Mouse (Mus musculus) embryonic facial prominence, embryonic 12.5 days (tissue): ENCODE measurements around the gene Efnb2. TPM values are rescaled to one million over a fixed set of nuclear protein-coding genes. Genes with fewer than 3 reads are reported as not detected.

ENCODE experiments used
- ATAC-seq: fragments of 200-750 bp; cut with Nextera tagmentation; 2 replicates; pipeline ENCODE4 v1.8.0; 2017; ENCODE audit not compliant: insufficient number of reproducible peaks, insufficient read depth, low FRiP score, low TSS enrichment
- H3K27ac ChIP-seq: fragments of 300-500 bp; sonication (generic); 2 replicates; pipeline ENCODE4 v1.5.1; 2016; ENCODE audit warnings: mild to moderate bottlenecking
- H3K27me3 ChIP-seq: fragments of 300-500 bp; sonication (generic); 2 replicates; pipeline ENCODE4 v1.6.1; 2016; ENCODE audit warnings: mild to moderate bottlenecking, moderate library complexity
- H3K36me3 ChIP-seq: fragments of 300-500 bp; sonication (generic); 2 replicates; pipeline ENCODE4 v1.6.1; 2016; ENCODE audit warnings: mild to moderate bottlenecking
- H3K4me1 ChIP-seq: fragments of 300-500 bp; sonication (generic); 2 replicates; pipeline ENCODE4 v1.6.1; 2016
- H3K4me2 ChIP-seq: fragments of 300-500 bp; sonication (generic); replicated peaks from 2 replicates; pipeline ENCODE4 v1.6.1; 2016; ENCODE audit warnings: mild to moderate bottlenecking, moderate library complexity
- H3K4me3 ChIP-seq: fragments of 300-500 bp; sonication (generic); 2 replicates; pipeline ENCODE4 v1.5.1; 2016; ENCODE audit warnings: mild to moderate bottlenecking
- H3K9ac ChIP-seq: fragments of 300-500 bp; sonication (generic); 2 replicates; pipeline ENCODE4 v1.6.1; 2016; ENCODE audit warnings: mild to moderate bottlenecking, moderate library complexity
- H3K9me3 ChIP-seq: fragments of 300-500 bp; sonication (generic); 2 replicates; pipeline ENCODE4 v1.6.1; 2016; ENCODE audit warnings: mild to moderate bottlenecking, moderate library complexity
- WGBS: fragments of 180-500 bp; shearing (Covaris S2); methylation state at CpG from one replicate; pipeline ENCODE4 v1.1.7; 2016; 5-methylcytosine and 5-hydroxymethylcytosine counted together
- polyA plus RNA-seq: library from polyadenylated mRNA; unstranded; fragments of >200 nt; fragmentation: Nextera tagmentation; extraction: Ambion mirVana; gene quantifications from 2 replicates; pipeline ENCODE4 v1.2.1, GENCODE M21; 2016

The Efnb2 gene
- polyA plus RNA-seq, 1 experiment from 2014 or later = 51.6 TPM

DNA sequence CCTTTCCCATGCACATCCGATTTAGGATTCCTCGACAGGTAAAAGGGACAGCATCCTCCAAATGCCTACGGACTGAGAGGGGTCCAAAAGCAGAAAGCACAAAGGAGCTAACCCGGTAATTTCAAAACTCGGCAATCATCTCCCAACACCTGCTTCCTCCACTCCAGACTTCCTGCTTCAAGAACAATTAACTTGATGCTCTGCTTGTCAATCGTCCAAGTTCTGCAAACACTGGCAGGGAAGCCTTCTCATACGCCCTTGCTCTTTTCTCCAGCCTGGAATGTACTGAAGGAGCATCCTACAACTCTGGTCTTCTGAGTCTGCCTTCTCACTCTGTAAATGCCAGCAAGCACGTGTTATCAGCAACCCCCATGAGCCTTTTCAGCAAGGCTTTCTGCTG lies 37.6 kb downstream of the Efnb2 start:
- Histone ChIP-seq H3K9ac (no peak overlapping the region), H3K36me3 (peaks cover 40% of the 10 kb centered on the region), H3K27ac (no peak overlapping the region), H3K4me1 (peaks cover 33% of the 10 kb centered on the region), H3K4me3 (no peak overlapping the region), H3K27me3 (no peaks in the 10 kb centered on the region), H3K4me2 (no peak overlapping the region), H3K9me3 (no peaks in the 10 kb centered on the region)
- ATAC-seq = no peak
- 59% methylated on average over 8 of the region's 8 CpGs for WGBS

DNA sequence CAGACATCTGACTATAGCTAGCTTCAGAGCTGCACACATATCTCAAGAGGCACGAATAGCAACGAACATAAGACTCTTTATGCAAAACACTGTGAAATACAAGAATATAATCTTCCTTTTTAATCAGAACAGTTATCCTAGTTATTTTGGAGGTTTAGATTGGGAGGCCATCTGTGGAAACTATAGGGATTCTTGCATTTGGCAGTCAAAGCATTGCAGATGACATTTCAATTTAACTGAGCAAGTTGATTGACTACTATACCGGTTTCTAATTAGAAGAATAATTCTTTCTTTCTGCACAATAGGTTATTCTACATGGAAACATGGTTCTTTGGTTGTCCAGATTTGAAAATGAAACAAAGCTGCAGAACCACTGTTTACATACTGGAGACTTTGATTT lies 38.6 kb downstream of the Efnb2 start:
- Histone ChIP-seq H3K36me3 (peaks cover 30% of the 10 kb centered on the region), H3K27ac (no peak overlapping the region), H3K4me2 (no peak overlapping the region), H3K4me1 (peaks cover 33% of the 10 kb centered on the region), H3K9ac (no peak overlapping the region), H3K4me3 (no peak overlapping the region), H3K27me3 (no peaks in the 10 kb centered on the region), H3K9me3 (no peaks in the 10 kb centered on the region)
- no peak for ATAC-seq
- 77% methylated on average over 3 of the region's 3 CpGs for WGBS

DNA sequence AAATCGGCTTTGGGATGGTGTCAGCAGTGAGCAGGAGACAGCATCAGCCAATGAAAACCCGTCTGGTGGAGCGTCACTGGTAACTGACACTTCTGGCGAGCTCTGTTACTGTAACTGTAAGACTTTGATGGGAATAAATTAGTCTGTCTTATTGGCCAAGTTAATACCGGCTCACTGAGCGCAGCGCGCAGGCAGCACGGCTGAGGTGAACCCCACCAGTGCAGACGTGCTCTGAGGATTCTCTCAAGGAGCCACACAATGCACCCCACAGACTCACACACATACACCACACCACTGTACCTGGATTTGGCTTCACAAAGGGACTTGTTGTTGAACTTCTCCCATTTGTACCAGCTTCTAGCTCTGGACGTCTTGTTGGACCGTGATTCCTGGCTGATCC lies 39.0 kb downstream of the Efnb2 start:
- Histone ChIP-seq H3K9me3 (no peaks in the 10 kb centered on the region), H3K36me3 (peaks cover 30% of the 10 kb centered on the region), H3K4me2 (no peak overlapping the region), H3K4me1 (peaks cover 33% of the 10 kb centered on the region), H3K4me3 (no peak overlapping the region), H3K27me3 (no peaks in the 10 kb centered on the region), H3K27ac (no peak overlapping the region), H3K9ac (no peak overlapping the region)
- no peak for ATAC-seq
- WGBS = 84% methylated on average over 12 of the region's 12 CpGs

DNA sequence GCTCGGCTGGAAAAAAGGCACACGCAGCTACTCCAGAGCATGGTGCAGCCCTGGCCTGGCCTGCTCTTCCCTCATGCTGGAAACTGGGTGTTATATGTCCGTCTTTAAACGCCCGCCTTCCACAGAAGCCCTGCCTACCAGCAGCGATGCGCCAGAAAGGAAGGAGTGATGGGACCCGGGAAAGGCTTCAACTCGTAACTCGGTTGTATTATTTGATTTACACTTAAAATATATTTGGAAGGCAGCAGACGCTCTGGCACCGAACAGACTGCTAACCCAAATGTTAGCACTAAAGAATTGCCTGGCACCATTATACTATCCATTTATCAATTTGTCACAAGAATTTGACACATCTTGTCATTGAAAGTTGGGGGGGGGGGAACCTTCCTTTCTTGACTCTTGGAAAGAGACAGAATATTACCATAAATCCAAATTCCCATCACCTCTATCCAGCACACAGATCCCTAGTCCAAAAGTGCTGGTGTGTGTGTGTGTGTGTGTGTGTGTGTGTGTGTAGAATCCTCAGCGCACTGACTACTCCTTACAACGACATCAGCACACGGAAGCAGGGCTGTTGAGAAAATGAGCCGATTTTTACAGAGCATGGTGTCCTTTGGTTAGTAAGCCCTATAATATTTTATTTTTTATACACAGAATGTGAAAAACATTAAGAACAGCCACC lies 39.7 kb downstream of the Efnb2 start:
- H3K9me3 ChIP-seq = no peaks in the 10 kb centered on the region
- WGBS = 85% methylated on average over 16 of the region's 16 CpGs
- H3K9ac ChIP-seq = no peak overlapping the region
- H3K4me1 ChIP-seq = peaks cover 33% of the 10 kb centered on the region
- H3K27ac ChIP-seq = no peak overlapping the region
- H3K4me2 ChIP-seq = no peak overlapping the region
- ATAC-seq = no peak
- peaks cover 30% of the 10 kb centered on the region for H3K36me3 ChIP-seq
- H3K4me3 ChIP-seq = no peak overlapping the region
- no peaks in the 10 kb centered on the region for H3K27me3 ChIP-seq

DNA sequence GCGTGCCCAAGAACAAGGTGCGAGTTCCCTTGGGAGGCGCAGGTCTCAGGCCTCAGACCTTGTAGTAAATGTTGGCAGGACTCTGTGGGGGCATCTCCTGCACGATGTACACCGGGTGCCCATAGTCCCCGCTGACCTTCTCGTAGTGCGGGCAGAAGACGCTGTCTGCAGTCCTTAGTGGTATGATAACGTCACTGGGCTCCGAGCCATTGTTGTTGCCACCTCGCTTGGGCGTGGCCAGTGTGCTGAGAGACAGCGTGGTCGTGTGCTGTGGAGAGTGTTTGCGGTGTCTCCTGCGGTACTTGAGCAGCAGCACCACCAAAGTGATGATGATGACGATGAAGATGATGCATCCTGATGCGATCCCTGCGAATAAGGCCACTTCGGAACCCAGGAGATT lies 40.5 kb downstream of the Efnb2 start:
- Histone ChIP-seq H3K9me3 (no peaks in the 10 kb centered on the region), H3K27me3 (no peaks in the 10 kb centered on the region), H3K4me3 (no peak overlapping the region), H3K27ac (no peak overlapping the region), H3K36me3 (peaks cover 30% of the 10 kb centered on the region), H3K4me2 (no peak overlapping the region), H3K4me1 (peaks cover 33% of the 10 kb centered on the region), H3K9ac (no peak overlapping the region)
- ATAC-seq = no peak
- WGBS = 90% methylated on average over 21 of the region's 21 CpGs

DNA sequence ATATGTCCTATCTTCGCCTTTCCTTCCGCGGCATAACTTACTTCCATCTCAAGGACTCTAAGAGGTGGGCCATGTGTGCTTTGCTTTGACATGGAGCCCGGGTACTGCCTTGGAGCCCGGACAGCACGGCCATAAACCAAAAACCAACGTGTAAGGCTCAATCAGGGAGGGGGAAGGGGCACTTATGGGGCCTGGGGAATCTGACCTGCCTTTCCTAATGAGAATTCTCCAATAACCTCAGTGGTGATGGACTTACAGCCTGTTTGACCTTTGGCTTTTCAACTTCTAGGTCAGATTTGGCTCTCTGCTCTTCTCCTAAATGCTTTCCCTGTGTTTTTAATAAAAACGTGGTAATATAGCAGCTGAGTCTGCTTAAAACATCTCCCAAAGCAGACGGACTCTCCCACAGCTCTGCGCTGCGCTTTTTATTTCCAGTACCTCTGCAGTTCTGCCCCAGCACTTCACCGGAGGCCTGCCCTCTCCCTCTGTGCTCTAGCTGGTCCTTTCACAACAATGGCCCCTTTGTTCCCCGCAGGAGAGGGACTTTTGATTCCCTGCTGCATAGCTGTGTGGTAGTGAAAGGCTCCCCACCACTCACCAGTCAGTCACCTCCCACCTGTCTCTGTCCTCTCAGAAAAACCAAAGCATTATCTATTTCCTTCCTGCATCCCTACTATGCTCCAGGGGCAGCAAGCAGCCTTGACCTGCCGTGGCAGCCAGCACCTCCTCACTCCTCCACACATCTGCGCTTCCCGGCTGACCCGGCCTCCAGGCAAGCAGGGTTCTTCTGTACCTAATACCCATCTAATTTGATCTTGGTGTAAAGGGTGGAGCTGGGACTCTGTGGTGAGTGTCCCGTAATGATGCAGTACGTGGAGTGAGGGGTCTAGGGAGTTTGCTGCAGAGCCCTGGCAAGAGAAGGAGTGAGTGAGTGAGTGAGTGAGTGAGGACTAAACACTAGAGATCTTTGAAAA lies 41.5 kb downstream of the Efnb2 start:
- no peaks in the 10 kb centered on the region for H3K9me3 ChIP-seq
- no peak overlapping the region for H3K4me3 ChIP-seq
- H3K4me2 ChIP-seq = no peak overlapping the region
- peak overlapping the region; percentile 30 for H3K27ac ChIP-seq
- no peak; the same call in 1 of the 2 replicates for ATAC-seq
- H3K36me3 ChIP-seq = peaks cover 30% of the 10 kb centered on the region
- H3K9ac ChIP-seq = no peak overlapping the region
- H3K27me3 ChIP-seq = no peaks in the 10 kb centered on the region
- 30% methylated on average over 19 of the region's 19 CpGs for WGBS
- peaks cover 26% of the 10 kb centered on the region for H3K4me1 ChIP-seq

DNA sequence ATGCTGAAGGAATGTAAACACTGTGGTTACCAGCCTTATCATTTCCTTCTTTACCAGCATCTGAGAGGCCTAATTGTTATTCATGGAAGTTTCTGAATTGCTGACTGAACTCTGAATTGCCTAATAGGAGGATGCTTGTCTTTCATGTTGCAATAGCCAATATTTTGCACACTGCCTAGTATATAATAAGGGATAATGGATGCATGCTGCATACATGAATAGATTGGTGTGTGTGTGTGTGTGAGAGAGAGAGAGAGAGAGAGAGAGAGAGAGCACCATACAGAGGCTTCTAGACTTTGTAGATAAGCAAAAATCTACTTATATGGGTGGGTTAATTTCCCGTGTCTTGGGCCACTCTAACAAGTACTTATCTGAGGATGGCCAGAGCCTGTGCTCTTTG lies 47.2 kb downstream of the Efnb2 start:
- H3K9me3 ChIP-seq = no peaks in the 10 kb centered on the region
- no peaks in the 10 kb centered on the region for H3K27me3 ChIP-seq
- no peak overlapping the region for H3K27ac ChIP-seq
- no peak overlapping the region for H3K9ac ChIP-seq
- peaks cover 9% of the 10 kb centered on the region; the same call in 1 of the 2 replicates for H3K4me1 ChIP-seq
- H3K36me3 ChIP-seq = no peaks in the 10 kb centered on the region
- no peak overlapping the region for H3K4me2 ChIP-seq
- H3K4me3 ChIP-seq = no peak overlapping the region
- WGBS = 73% methylated on average over 1 of the region's 1 CpGs
- no peak for ATAC-seq

DNA sequence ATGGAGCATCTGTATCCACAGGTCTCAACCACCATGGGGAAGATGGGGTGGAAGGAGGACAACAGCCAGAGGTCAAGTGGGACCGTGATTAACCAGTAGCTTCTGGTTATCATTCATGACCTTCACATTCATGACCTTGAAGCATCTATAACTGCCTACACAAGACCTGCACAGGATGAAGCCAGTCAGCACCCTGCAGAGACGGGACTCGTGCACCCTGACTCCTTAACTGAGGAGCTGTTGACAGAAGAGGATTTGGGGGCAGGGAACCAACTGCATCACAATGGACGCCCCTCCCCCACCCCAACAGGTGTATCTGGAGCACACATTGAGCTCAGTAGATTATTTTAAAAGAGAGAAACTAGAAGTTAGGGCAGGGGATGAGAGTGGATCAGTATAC lies 49.1 kb downstream of the Efnb2 start:
- H3K9ac ChIP-seq = no peak overlapping the region
- H3K27ac ChIP-seq = no peak overlapping the region
- H3K9me3 ChIP-seq = no peaks in the 10 kb centered on the region
- 87% methylated on average over 4 of the region's 4 CpGs for WGBS
- H3K4me2 ChIP-seq = no peak overlapping the region
- H3K4me1 ChIP-seq = peaks cover 9% of the 10 kb centered on the region; the same call in 1 of the 2 replicates
- H3K4me3 ChIP-seq = no peak overlapping the region
- no peak for ATAC-seq
- no peaks in the 10 kb centered on the region for H3K36me3 ChIP-seq
- H3K27me3 ChIP-seq = no peaks in the 10 kb centered on the region

DNA sequence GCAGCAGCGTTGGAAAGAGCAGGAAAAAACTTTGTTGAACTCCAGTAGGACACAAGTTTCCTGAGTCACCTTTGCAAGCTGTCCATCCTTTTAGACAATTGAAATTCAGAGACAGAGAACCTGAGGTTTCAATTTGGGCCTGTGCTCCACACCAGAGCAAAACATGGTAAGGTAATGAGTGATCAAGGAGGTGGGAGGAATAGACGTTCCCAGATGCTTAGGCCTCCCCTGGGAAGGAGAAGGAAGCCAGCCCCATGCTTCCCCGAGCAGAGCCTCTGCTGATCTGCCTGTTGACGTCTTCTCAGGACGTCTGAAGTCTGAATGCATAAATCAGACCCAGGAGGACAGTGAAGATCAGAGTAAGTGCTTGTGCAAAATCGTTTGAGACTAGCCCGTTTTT lies 51.3 kb downstream of the Efnb2 start:
- Histone ChIP-seq H3K4me2 (no peak overlapping the region), H3K36me3 (no peaks in the 10 kb centered on the region), H3K9ac (no peak overlapping the region), H3K27me3 (no peaks in the 10 kb centered on the region), H3K9me3 (no peaks in the 10 kb centered on the region), H3K4me3 (no peak overlapping the region), H3K4me1 (peaks cover 9% of the 10 kb centered on the region; the same call in 1 of the 2 replicates), H3K27ac (no peak overlapping the region)
- 13% methylated on average over 7 of the region's 7 CpGs for WGBS
- ATAC-seq = no peak

DNA sequence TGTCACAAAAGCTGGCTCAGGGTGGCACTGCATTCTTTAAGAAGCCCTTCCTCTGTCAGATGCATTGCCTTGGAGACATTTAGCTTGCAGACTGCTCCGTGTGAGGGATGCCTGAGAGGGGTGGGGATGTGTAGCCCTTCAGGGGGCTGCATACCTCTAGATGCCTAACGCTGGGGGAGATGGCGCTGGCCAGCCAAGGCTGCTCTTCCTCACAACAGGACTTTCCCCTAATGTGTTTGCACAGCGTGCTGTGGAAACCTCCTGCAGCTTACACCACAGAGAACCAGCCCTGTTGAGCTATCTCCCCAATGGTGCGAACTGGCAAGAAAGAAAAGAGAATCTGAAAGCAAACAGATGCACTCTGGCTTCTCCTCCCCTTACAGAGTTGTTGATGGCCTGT lies 51.9 kb downstream of the Efnb2 start:
- 16% methylated on average over 5 of the region's 5 CpGs for WGBS
- Histone ChIP-seq H3K27ac (no peak overlapping the region), H3K4me1 (peaks cover 9% of the 10 kb centered on the region; the same call in 1 of the 2 replicates), H3K4me2 (no peak overlapping the region), H3K27me3 (no peaks in the 10 kb centered on the region), H3K9ac (no peak overlapping the region), H3K36me3 (no peaks in the 10 kb centered on the region), H3K9me3 (no peaks in the 10 kb centered on the region), H3K4me3 (no peak overlapping the region)
- ATAC-seq = no peak

DNA sequence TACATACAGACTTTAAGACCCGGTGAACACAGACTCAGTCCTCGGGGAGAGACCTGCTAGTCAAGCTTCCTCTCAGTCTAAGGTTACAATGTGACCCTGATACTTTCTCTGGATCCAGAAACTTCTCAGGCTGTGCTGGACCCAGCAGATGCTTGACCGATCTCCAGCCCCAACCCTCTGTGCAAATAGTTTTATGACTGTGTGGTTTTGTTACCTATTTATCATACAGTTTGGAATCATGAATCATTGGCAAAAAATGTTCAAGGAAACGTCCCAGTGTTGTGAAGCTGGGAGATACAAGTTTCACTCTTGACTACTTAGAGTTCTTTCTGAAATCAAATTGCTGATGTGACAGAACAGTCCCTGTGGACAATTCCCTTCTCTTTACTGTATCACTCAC lies 55.4 kb downstream of the Efnb2 start:
- H3K27ac ChIP-seq = no peak overlapping the region
- H3K36me3 ChIP-seq = no peaks in the 10 kb centered on the region
- ATAC-seq = no peak
- H3K9me3 ChIP-seq = no peaks in the 10 kb centered on the region
- peaks cover 9% of the 10 kb centered on the region; the same call in 1 of the 2 replicates for H3K4me1 ChIP-seq
- no peak overlapping the region for H3K9ac ChIP-seq
- 61% methylated on average over 4 of the region's 4 CpGs for WGBS
- no peaks in the 10 kb centered on the region for H3K27me3 ChIP-seq
- no peak overlapping the region for H3K4me2 ChIP-seq
- H3K4me3 ChIP-seq = no peak overlapping the region

DNA sequence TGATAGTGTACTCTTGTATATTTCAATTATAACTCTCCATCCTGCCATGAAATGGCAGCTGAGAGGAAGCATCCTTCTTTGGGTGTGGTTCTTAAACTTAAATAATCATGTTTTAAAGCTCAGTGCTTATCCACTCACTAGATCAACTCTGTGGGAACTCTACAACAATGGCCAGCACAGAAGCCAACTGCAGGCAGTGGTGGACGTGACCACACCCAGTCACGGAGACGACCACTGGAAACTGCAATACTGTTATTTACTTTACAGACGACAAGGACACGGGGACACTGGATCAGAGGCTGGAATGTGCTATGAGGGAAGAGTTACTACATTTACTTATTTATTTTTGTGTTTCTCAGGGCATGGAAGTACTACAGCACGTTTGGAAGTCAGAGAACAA lies 57.2 kb downstream of the Efnb2 start:
- Histone ChIP-seq H3K27me3 (no peaks in the 10 kb centered on the region), H3K27ac (no peak overlapping the region), H3K36me3 (no peaks in the 10 kb centered on the region), H3K4me1 (no peaks in the 10 kb centered on the region), H3K9ac (no peak overlapping the region), H3K4me2 (no peak overlapping the region), H3K4me3 (no peak overlapping the region), H3K9me3 (no peaks in the 10 kb centered on the region)
- ATAC-seq = no peak
- WGBS = 77% methylated on average over 6 of the region's 6 CpGs
